Comparison of ENCODE assay signal across 18 mouse cellular contexts in the genomic region with DNA sequence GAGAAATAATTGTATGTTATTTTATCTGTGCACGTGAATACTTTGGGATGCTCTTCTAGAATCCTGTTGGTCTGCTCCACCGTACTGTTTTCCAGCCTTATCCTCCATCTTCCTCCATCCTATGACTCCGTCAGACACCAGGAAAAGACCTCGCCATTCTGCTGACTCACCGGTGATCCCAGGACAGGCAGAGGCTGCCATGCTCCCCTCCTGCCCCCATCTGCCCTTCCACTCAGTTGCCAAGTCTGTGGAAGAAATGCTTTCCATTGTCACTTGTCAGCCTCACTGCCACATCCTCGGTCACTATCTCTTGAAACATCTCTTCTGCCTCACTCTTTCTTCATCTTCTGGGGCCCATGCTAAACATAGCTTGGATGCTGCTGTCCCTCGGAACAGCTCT. TPM values are rescaled to one million over a fixed set of nuclear protein-coding genes. Genes with fewer than 3 reads are reported as not detected.
A peak's percentile ranks its signal among the peaks of the same experiment; 100 is the strongest.
DNase-seq lines count a peak whose midpoint lies in the region; TF ChIP-seq lines count a peak whose summit lies in the region.
"Had no signal": no experiment of that assay in that cellular context is flagged by ENCODE, and none has a peak within 500 bp of the region (broad histone marks: within the 10 kb centered on the region; RNA-seq: fewer than 3 reads in every experiment).

No protein-coding gene starts in this region.

- TF ChIP-seq CTCF in cerebellum, adult 2 months (IDR thresholded peaks at IDR 0.05; ENCODE audit: borderline replicate concordance, insufficient read depth, low read depth, low read length): no peak

- WGBS in cerebellum, adult 2 months: 24% methylated on average over 7 of the region's 7 CpGs

- peaks cover 13% of the 10 kb centered on the region for H3K4me1 ChIP-seq in cerebellum, adult 2 months (ENCODE audit: control insufficient read depth, insufficient read depth, low read length)
- H3K4me1 ChIP-seq: embryonic facial prominence, embryonic 12.5 days; forebrain, embryonic 15.5 days; intestine, embryonic 15.5 days had no signal

- peak overlapping the region; percentile 46; the same call in 1 of the 2 replicates for H3K27ac ChIP-seq in cerebellum, adult 2 months (ENCODE audit: insufficient read depth, low read length)
- H3K27ac ChIP-seq: embryonic facial prominence, embryonic 12.5 days; forebrain, embryonic 15.5 days; heart, embryonic 10.5 days; hindbrain, embryonic 10.5 days; hindbrain, embryonic 14.5 days; intestine, embryonic 15.5 days had no signal

- H3K27me3 ChIP-seq in cerebellum, adult 2 months (ENCODE audit: control insufficient read depth, insufficient read depth, low read length): no peaks in the 10 kb centered on the region
- H3K27me3 ChIP-seq: CH12.LX; embryonic facial prominence, embryonic 12.5 days; forebrain, embryonic 15.5 days; intestine, embryonic 15.5 days; Patski had no signal

- intact Hi-C loops in heart, postnatal 36 days (cut with DNase I): no loop called here

- no peak for TF ChIP-seq POLR2A in cerebellum, adult 2 months (IDR thresholded peaks at IDR 0.05; ENCODE audit: borderline replicate concordance, insufficient read depth, low read length)

- no peak overlapping the region for H3K4me3 ChIP-seq in cerebellum, adult 2 months (replicated peaks; ENCODE audit: insufficient read depth, low read depth, low read length)
- H3K4me3 ChIP-seq: embryonic facial prominence, embryonic 12.5 days; forebrain, embryonic 15.5 days; heart, embryonic 10.5 days; hindbrain, embryonic 10.5 days; intestine, embryonic 15.5 days had no signal

- peak; percentile 45 to 58 for DNase-seq in cerebellum, adult 18-20 months
- DNase-seq in cerebellum, adult 11-12 months: no peak
- DNase-seq in cerebellum, adult 2 months: peak; percentile 45 to 67
- peak; percentile 75 to 79 for DNase-seq in cerebellum, postnatal 10 days
- DNase-seq in adrenal gland, postnatal 14 days: no peak
- no peak for DNase-seq in heart, postnatal 36 days
- DNase-seq: adrenal gland, postnatal 25 days; heart, adult 18-20 months; heart, postnatal 14 days; kidney, adult 18-20 months had no signal

RNA-seq across cellular contexts. Expression of gene Ccdc32, which starts 22.3 kb away (rescaled TPM):
- polyA plus RNA-seq in cerebellum, adult 2 months (2012; rRNA removed): 33.0 and 34.3 TPM in 2 replicates
- 14.8 and 16.9 TPM in 2 replicates for total RNA-seq in adrenal gland, postnatal 14 days (2021)
- total RNA-seq in heart, postnatal 36 days (2021): 10 to 100 TPM; 10.4 to 11.2 TPM

RNA-seq across cellular contexts. Expression of gene Rpusd2, which starts 27.7 kb away (rescaled TPM):
- polyA plus RNA-seq in cerebellum, adult 2 months (2012; rRNA removed): 5.5 and 6.2 TPM in 2 replicates
- total RNA-seq in adrenal gland, postnatal 14 days (2021): 4.6 and 5.7 TPM in 2 replicates
- 1 to 10 TPM; 4.5 to 5.2 TPM for total RNA-seq in heart, postnatal 36 days (2021)

RNA-seq across cellular contexts. Expression of gene Knl1, which starts 40.0 kb away (rescaled TPM):
- polyA plus RNA-seq in cerebellum, adult 2 months (2012; rRNA removed): 0.02 and 0.03 TPM in 2 replicates
- 8.1 and 8.3 TPM in 2 replicates for total RNA-seq in adrenal gland, postnatal 14 days (2021)
- under 1 TPM; 0.69 to 0.79 TPM for total RNA-seq in heart, postnatal 36 days (2021)

Comparison
In these comparisons a context has a peak if more than half of its experiments do, and no peak if none do; other contexts are left out.
1. DNase-seq: peak in cerebellum, adult 18-20 months (2 of 2), cerebellum, adult 2 months (2 of 2) and cerebellum, postnatal 10 days (2 of 2); none in cerebellum, adult 11-12 months (single experiment), adrenal gland, postnatal 14 days (single experiment) and heart, postnatal 36 days (0 of 2).